Mouse (Mus musculus) lung, postnatal 0 days (tissue): ENCODE data around the gene Hsd17b1. TPM values are rescaled to one million over a fixed set of nuclear protein-coding genes. Genes with fewer than 3 reads are reported as not detected.

ENCODE experiments used
- ATAC-seq: fragments of 200-750 bp; cut with Nextera tagmentation; 2 replicates; pipeline ENCODE4 v1.8.0; 2017; ENCODE audit warnings: moderate library complexity
- DNase-seq: peaks from one replicate; pipeline ENCODE4 v3.0.0-alpha.2; 2016; ENCODE audit warnings: low spot score
- H3K27ac ChIP-seq: fragments of 300-500 bp; sonication (generic); 2 replicates; pipeline ENCODE4 v1.5.1; 2014; ENCODE audit warnings: antibody characterized with exemption, mild to moderate bottlenecking, low read length, mixed read lengths
- H3K27me3 ChIP-seq: fragments of 300-500 bp; sonication (generic); replicated peaks from 2 replicates; pipeline ENCODE4 v1.6.1; 2014; ENCODE audit warnings: low read length, mixed read lengths; ENCODE audit not compliant: insufficient read depth
- H3K36me3 ChIP-seq: fragments of 300-500 bp; sonication (generic); 2 replicates; pipeline ENCODE4 v1.6.1; 2014; ENCODE audit warnings: low read length, mixed read lengths; ENCODE audit not compliant: insufficient read depth
- H3K4me1 ChIP-seq: fragments of 300-500 bp; sonication (generic); 2 replicates; pipeline ENCODE4 v1.6.1; 2014; ENCODE audit warnings: antibody characterized with exemption, low read depth, low read length, mixed read lengths; ENCODE audit not compliant: insufficient read depth
- H3K4me2 ChIP-seq: fragments of 300-500 bp; sonication (generic); replicated peaks from 2 replicates; pipeline ENCODE4 v1.6.1; 2014; ENCODE audit warnings: low read depth, mild to moderate bottlenecking, low read length, moderate library complexity, mixed read lengths
- H3K4me3 ChIP-seq: fragments of 300-500 bp; sonication (generic); 2 replicates; pipeline ENCODE4 v1.5.1; 2014; ENCODE audit warnings: low read depth, low read length
- H3K9ac ChIP-seq: fragments of 300-500 bp; sonication (generic); replicated peaks from 2 replicates; pipeline ENCODE4 v1.6.1; 2014; ENCODE audit warnings: low read depth, mild to moderate bottlenecking
- H3K9me3 ChIP-seq: fragments of 300-500 bp; sonication (generic); 2 replicates; pipeline ENCODE4 v1.6.1; 2016; ENCODE audit warnings: low read length, mixed read lengths
- CTCF ChIP-seq: IDR thresholded peaks from 2 replicates; pipeline ENCODE4 v1.5.1; 2016; ENCODE audit warnings: antibody characterized with exemption, mild to moderate bottlenecking
- EP300 ChIP-seq: IDR thresholded peaks from 2 replicates; pipeline ENCODE4 v1.6.1; 2016; ENCODE audit warnings: antibody characterized with exemption, mild to moderate bottlenecking, control low read depth
- WGBS: fragments of 180-500 bp; shearing (Covaris S2); extraction: QIAGEN DNeasy Blood & Tissue Kit; methylation state at CpG from one replicate; pipeline ENCODE4 v1.1.7; 2014; 5-methylcytosine and 5-hydroxymethylcytosine counted together
- microRNA-seq: library from miRNA; unstranded; fragments of <30 nt; microRNA quantifications from one replicate; pipeline ENCODE4, GENCODE M21; 2016
- polyA plus RNA-seq: library from polyadenylated mRNA; unstranded; fragments of >200 nt; fragmentation: Nextera tagmentation; extraction: Ambion mirVana; gene quantifications from 2 replicates; pipeline ENCODE4 v1.2.1, GENCODE M21; 2015

Hsd17b1 gene
- polyA plus RNA-seq, 1 experiment from 2014 or later, result 0.17 TPM

GRCm38 (mm10) chr11:101127075-101127474, 48.9 kb downstream of the Hsd17b1 start:
- WGBS, result 67% methylated on average over 1 of the region's 1 CpGs
- DNase-seq, result no peak
- Histone ChIP-seq H3K4me3 (no peak overlapping the region), H3K4me1 (no peaks in the 10 kb centered on the region), H3K27ac (no peak overlapping the region), H3K4me2 (no peak overlapping the region), H3K9ac (no peak overlapping the region), H3K27me3 (no peaks in the 10 kb centered on the region), H3K36me3 (no peaks in the 10 kb centered on the region; the same call in 1 of the 2 replicates), H3K9me3 (no peaks in the 10 kb centered on the region)
- ATAC-seq, result no peak
- TF ChIP-seq EP300 (no peak), CTCF (peak; percentile 33; the same call in 1 of the 2 replicates)

- Histone ChIP-seq H3K9ac (no peak overlapping the region), H3K4me3 (no peak overlapping the region), H3K9me3 (no peaks in the 10 kb centered on the region), H3K4me2 (no peak overlapping the region), H3K27me3 (no peaks in the 10 kb centered on the region), H3K36me3 (no peaks in the 10 kb centered on the region; the same call in 1 of the 2 replicates), H3K27ac (no peak overlapping the region), H3K4me1 (no peaks in the 10 kb centered on the region)
- no peak for TF ChIP-seq EP300
- TF ChIP-seq CTCF, result no peak
- ATAC-seq, result no peak
- no peak for DNase-seq
- 73% methylated on average over 11 of the region's 11 CpGs for WGBS
These were observed 50.9 kb downstream of the Hsd17b1 start for GRCm38 (mm10) chr11:101128996-101129577.

Small RNA genes within 50 kb of the gene (microRNA-seq; reads per million reads assigned to microRNA genes)
- 0.73 reads per million for gene Mir6928

Other genes with a start within 250 kb of the Hsd17b1 start
- gene Stat5b, start 227.7 kb upstream of the Hsd17b1 start, polyA plus RNA-seq, result 17.9 and 21.4 TPM in 2 replicates
- 6.2 and 7.1 TPM in 2 replicates for gene Stat5a, start 219.1 kb upstream of the Hsd17b1 start, polyA plus RNA-seq
- gene Stat3, start 138.9 kb upstream of the Hsd17b1 start, polyA plus RNA-seq, result 100 and 120 TPM in 2 replicates
- gene Cavin1, start 107.5 kb upstream of the Hsd17b1 start, polyA plus RNA-seq, result 692 and 736 TPM in 2 replicates
- 51.3 and 57.2 TPM in 2 replicates for gene Atp6v0a1, start 69.0 kb upstream of the Hsd17b1 start, polyA plus RNA-seq
- gene Naglu, start 8.4 kb upstream of the Hsd17b1 start, polyA plus RNA-seq, result 18.9 and 21.9 TPM in 2 replicates
- gene Coasy, start 4.2 kb downstream of the Hsd17b1 start, polyA plus RNA-seq, result 30.5 TPM in 2 replicates
- 42.5 and 44.5 TPM in 2 replicates for gene Mlx, start 8.9 kb downstream of the Hsd17b1 start, polyA plus RNA-seq
- gene Psmc3ip, start 17.0 kb downstream of the Hsd17b1 start, polyA plus RNA-seq, result 9.8 and 10.4 TPM in 2 replicates
- 18.8 and 18.9 TPM in 2 replicates for gene Retreg3, start 41.5 kb downstream of the Hsd17b1 start, polyA plus RNA-seq
- gene Tubg1, start 41.5 kb downstream of the Hsd17b1 start, polyA plus RNA-seq, result 25.8 TPM in 2 replicates
- gene Tubg2, start 77.5 kb downstream of the Hsd17b1 start, polyA plus RNA-seq, result 1.9 and 2.3 TPM in 2 replicates
- gene Cntnap1, start 92.1 kb downstream of the Hsd17b1 start, polyA plus RNA-seq, result 0.24 and 0.56 TPM in 2 replicates
- gene Plekhh3, start 92.9 kb downstream of the Hsd17b1 start, polyA plus RNA-seq, result 12.3 and 14.2 TPM in 2 replicates
- gene Ccr10, start 97.0 kb downstream of the Hsd17b1 start, polyA plus RNA-seq, result 0.06 and 0.20 TPM in 2 replicates
- gene Ezh1, start 148.1 kb downstream of the Hsd17b1 start, polyA plus RNA-seq, result 17.1 and 17.4 TPM in 2 replicates
- gene Ramp2, start 167.6 kb downstream of the Hsd17b1 start, polyA plus RNA-seq, result 759 and 834 TPM in 2 replicates
- gene Vps25, start 175.3 kb downstream of the Hsd17b1 start, polyA plus RNA-seq, result 121 and 133 TPM in 2 replicates
- 10.6 and 14.6 TPM in 2 replicates for gene Wnk4, start 182.2 kb downstream of the Hsd17b1 start, polyA plus RNA-seq
- gene Cntd1, start 200.6 kb downstream of the Hsd17b1 start, polyA plus RNA-seq, result 1.1 TPM in 2 replicates
- gene Coa3, start 200.7 kb downstream of the Hsd17b1 start, polyA plus RNA-seq, result 159 and 166 TPM in 2 replicates
- 149 and 152 TPM in 2 replicates for gene Becn1, start 223.9 kb downstream of the Hsd17b1 start, polyA plus RNA-seq
- gene Psme3, start 237.8 kb downstream of the Hsd17b1 start, polyA plus RNA-seq, result 44.1 and 47.4 TPM in 2 replicates
- 0.44 and 0.45 TPM in 2 replicates for gene Aoc2, start 246.7 kb downstream of the Hsd17b1 start, polyA plus RNA-seq